Mouse (Mus musculus): ENCODE data around the gene Ppp1r14a.
A peak's percentile ranks its signal among the peaks of the same experiment; 100 is the strongest.

DNA sequence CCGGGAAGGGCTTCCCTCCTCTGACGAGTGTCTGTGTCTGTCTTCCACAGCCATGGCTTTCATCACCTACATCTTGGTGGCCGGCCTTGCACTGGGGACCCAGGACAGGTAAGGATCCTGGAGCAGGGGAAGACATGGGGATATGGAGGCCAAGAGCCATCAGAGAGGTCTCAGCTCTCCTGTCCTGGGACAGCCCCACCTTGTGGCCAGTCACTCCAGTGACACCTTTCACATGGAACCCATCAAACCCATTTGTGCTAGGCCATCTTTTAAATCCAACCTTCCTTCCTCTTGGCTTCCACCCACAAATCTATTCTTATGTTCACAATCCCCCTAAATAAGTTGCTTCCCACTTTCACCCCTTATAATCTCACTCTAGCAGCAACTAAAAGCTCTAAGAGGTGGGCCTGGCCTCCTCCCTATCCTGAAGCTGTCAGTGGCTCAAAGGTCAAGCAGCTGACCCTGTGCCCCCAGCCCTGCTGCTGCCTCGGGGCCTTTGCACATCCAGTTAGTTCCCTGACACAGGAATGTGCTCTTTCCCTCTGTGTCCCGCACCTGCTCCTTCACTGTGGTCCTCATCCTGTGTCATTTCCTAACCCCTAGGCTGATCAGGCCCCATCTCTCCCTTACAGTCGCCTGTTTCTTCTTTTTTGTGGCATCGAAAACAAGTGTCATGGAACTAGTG is 44.2 kb upstream of the Ppp1r14a start:
- TF ChIP-seq POLR2AphosphoS5 (IDR thresholded peaks at IDR 0.05; ENCODE audit: insufficient replicate concordance, low read depth, low read length) (no peak), CTCF (IDR thresholded peaks at IDR 0.05; ENCODE audit: low read depth, low read length) (peak; percentile 58), GATA1 (IDR thresholded peaks at IDR 0.05; ENCODE audit: borderline replicate concordance, low read length) (no peak), TAL1 (conservative IDR thresholded peaks at IDR 0.05; ENCODE audit: low read depth, low read length) (no peak)
